Mouse (Mus musculus): ENCODE measurements around the gene Slc17a6. TPM values are rescaled to one million over a fixed set of nuclear protein-coding genes. Genes with fewer than 3 reads are reported as not detected.

The Slc17a6 gene
- 2.5 TPM for polyA plus RNA-seq (2014; fragmentation: Illumina TruSeq; extraction: RNeasy Lipid Tissue Mini Kit (QIAGEN cat#74804); ENCODE audit: low read depth, low replicate concordance)

DNA sequence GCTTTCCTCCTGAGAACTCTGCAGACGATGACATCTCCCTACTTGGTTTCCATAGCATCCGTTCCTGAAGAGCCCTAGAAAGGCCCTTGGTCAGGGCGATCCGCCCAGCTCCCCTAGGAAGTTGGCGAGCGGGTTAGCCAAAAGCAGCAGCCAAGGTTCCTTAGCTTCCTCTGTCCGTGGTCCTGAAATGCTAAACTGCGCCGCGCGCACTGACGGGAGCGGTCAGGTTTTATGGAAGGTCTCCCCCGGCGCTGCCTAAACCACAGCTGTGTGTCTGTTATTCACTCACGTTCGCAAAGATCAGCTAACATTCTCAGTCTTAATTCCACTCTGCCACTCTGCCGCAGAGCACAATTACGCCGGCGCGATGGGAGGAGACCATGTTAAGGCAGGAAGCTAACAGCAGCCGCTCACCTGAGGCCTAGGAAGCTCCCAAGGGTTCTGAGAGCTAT is at the start of gene Slc17a6:
Slc17a6 (plus strand) TSS at position 313 of the 452 bp plus-strand sequence.

Other genes starting within 250 kb of the Slc17a6 start
- gene Ano5, start 111.0 kb upstream of the Slc17a6 start, polyA plus RNA-seq (2014; fragmentation: Illumina TruSeq; extraction: RNeasy Lipid Tissue Mini Kit (QIAGEN cat#74804); ENCODE audit: low read depth, low replicate concordance) = 4.8 TPM
- 12.1 TPM for gene Gas2, start 240.0 kb downstream of the Slc17a6 start, polyA plus RNA-seq (2014; fragmentation: Illumina TruSeq; extraction: RNeasy Lipid Tissue Mini Kit (QIAGEN cat#74804); ENCODE audit: low read depth, low replicate concordance)
- gene Fancf, start 240.3 kb downstream of the Slc17a6 start, polyA plus RNA-seq (2014; fragmentation: Illumina TruSeq; extraction: RNeasy Lipid Tissue Mini Kit (QIAGEN cat#74804); ENCODE audit: low read depth, low replicate concordance) = 1.5 TPM

Data from testis, adult 10 weeks (tissue).